Mouse (Mus musculus): ENCODE data around the gene Actrt3. TPM values are rescaled to one million over a fixed set of nuclear protein-coding genes. Genes with fewer than 3 reads are reported as not detected.
"Not testable (repeated sequence)": the region's sequence is repeated elsewhere in the genome, so short reads cannot be mapped to it uniquely, and the experiment has no call there.

Actrt3 gene
- total RNA-seq, 2 experiments from 2014 or later, result not detected

DNA sequence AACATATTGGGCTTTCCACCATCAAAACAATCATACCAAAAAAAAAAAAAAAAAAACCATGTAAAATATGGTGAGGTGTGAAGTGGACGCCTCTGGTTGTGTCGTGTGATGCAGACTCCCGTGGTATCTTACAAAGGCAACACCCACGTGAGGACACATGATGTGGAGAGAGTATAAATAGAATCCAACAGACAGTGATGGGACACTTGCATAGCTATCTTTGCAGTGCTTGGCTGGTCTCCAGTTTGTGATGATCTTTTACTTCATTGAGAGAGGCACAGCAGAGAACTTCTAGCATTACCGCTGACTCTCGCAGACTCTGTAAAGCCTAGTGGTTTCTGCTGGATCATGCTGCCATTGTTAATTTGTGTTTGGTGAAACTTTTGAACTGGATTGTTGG lies 10.9 kb downstream of the Actrt3 start:
- no peak for DNase-seq (ENCODE audit: low spot score in 2 of 2)

DNA sequence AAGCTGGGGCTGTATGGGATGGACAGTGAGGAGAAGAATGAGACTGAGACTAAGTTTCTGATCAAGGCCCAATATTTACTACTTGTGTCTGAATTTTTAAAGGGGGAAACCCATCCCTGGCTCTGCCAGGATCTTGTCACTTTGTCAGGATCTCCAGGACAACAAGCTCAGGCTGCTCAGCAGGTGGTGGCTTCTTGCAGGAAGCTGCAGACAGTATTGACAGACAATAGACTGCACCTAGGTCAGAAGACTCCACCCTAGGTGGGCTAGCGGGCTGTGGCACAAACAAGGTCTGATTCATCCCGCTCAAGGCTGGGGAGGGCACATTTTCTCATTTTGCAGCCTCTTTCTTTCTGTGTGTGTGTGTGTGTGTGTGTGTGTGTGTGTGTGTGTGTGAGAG lies 26.2 kb downstream of the Actrt3 start:
- no peak for DNase-seq (ENCODE audit: low spot score in 2 of 2)

DNA sequence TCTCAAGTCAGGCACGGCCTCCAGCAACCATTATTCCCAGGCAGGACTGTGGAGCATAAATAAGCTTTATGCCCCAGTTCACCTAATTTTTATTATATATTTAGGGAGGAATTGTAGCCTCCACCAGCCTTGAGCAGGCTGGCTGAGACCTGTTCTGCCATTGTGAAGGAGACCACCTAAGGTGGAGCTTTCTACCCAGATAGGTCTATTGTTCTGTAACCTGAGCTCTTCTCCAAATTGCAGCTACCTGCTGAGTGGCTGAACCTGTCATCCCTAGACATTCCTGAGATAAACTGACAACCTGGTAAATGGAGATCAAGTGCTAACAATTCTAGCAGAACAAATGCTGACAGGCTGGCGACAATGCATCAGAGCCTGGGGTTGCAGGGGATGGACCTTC lies 33.4 kb downstream of the Actrt3 start:
- DNase-seq (ENCODE audit: low spot score in 2 of 2), result not testable (repeated sequence)

- no peak for DNase-seq (ENCODE audit: low spot score in 2 of 2)
Observed at GRCm38 (mm10) chr3:30560677-30561314, 38.9 kb downstream of the Actrt3 start.

DNA sequence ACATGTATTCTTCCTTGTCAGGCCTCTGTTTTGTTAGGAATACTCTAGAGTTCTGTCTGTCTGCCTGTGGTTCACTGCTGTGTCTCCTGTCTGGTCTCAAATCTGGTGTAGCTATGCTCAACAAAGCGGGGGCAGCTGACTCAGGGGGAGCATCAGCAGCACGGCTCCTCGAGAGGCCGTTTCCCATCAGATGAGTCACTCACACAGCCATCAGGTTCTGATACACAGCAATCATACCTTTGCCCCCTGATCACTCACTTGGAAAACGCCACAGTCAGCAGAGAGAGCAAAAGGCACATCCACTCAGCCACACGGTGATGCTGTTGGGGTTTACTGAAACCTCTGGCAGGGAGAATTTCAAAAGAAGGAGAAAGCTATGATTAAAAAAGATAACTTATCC lies 46.0 kb downstream of the Actrt3 start:
- DNase-seq (ENCODE audit: low spot score in 2 of 2), result no peak

- no peak for DNase-seq (ENCODE audit: low spot score in 2 of 2)
Observed at GRCm38 (mm10) chr3:30550218-30550617, 49.5 kb downstream of the Actrt3 start.

- DNase-seq (ENCODE audit: low spot score in 2 of 2), result no peak
Observed at GRCm38 (mm10) chr3:30548928-30549327, 50.8 kb downstream of the Actrt3 start.

DNA sequence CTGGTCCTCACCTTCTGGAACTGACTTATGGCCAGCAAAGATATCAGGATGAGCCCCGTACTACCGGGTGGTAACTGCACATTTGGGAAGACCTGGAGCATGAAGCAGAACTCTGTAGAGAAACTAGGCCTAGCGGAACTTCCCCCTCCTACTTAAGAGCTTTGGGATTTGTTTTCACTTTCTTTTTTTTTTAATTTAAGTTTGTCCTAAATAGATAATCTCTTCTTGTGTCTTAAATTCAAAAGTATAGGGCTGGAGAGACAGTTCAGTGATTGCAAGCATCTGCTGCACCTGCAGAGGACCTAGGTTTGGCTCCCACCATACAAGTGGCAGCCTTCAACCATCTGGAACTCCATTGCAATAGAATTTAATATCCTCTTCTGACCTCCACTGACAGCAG lies 51.8 kb downstream of the Actrt3 start, which contains the start of gene Mecom:
Gene Mecom, minus strand, starts transcription at position 101 of the 400 bp plus-strand sequence.
- DNase-seq (ENCODE audit: low spot score in 2 of 2), result no peak

Other genes starting within 250 kb of the Actrt3 start
- 10 to 100 TPM in 1 of 2 experiments, 1 to 10 TPM in 1; 4.7 to 10.2 TPM for gene Mecom, start 51.9 kb downstream of the Actrt3 start, total RNA-seq (2021)
- 10 to 100 TPM; 17.3 to 23.3 TPM for gene Mynn, start 2.1 kb upstream of the Actrt3 start, total RNA-seq (2021)
- not detected for gene Lrriq4, start 44.6 kb upstream of the Actrt3 start, total RNA-seq (2021)
- gene Lrrc34, start 47.9 kb upstream of the Actrt3 start, total RNA-seq (2021), result not detected
- gene Lrrc31, start 99.9 kb upstream of the Actrt3 start, total RNA-seq (2021), result under 1 TPM in 1 of 2 experiments, not detected in 1; 0.19 TPM
- not detected for gene Samd7, start 146.4 kb upstream of the Actrt3 start, total RNA-seq (2021)
- gene Sec62, start 192.9 kb upstream of the Actrt3 start, total RNA-seq (2021), result 10 to 100 TPM; 93.4 to 98.8 TPM

Measured in adrenal gland, adult 18-20 months (tissue).